Mouse (Mus musculus) forelimb bud, embryonic 11.5 days (tissue): ENCODE results near the gene Rnf152.

Experiments used
- DNase-seq: peaks from one replicate; pipeline ENCODE4 v3.0.0-alpha.2; 2012; ENCODE audit warnings: low read depth, low spot score

Gene Rnf152

GRCm38 (mm10) chr1:105312601-105312901, 44.0 kb downstream of the Rnf152 start:
- DNase-seq: no peak

- peak; percentile 13 for DNase-seq
Measured at GRCm38 (mm10) chr1:105311899-105312600, 44.5 kb downstream of the Rnf152 start.

- DNase-seq: no peak
Measured at GRCm38 (mm10) chr1:105302164-105302563, 54.3 kb downstream of the Rnf152 start.

- DNase-seq: no peak
Measured at GRCm38 (mm10) chr1:105301764-105302163, 54.7 kb downstream of the Rnf152 start.

- no peak for DNase-seq
Measured at GRCm38 (mm10) chr1:105291859-105292258, 64.7 kb downstream of the Rnf152 start.

- DNase-seq: no peak
Measured at GRCm38 (mm10) chr1:105287536-105287935, 69.0 kb downstream of the Rnf152 start.

- no peak for DNase-seq
Measured at GRCm38 (mm10) chr1:105286906-105287305, 69.6 kb downstream of the Rnf152 start.

- DNase-seq: no peak
Measured at GRCm38 (mm10) chr1:105285001-105285400, 71.5 kb downstream of the Rnf152 start.

GRCm38 (mm10) chr1:105284116-105284515, 72.4 kb downstream of the Rnf152 start:
- no peak for DNase-seq

GRCm38 (mm10) chr1:105281277-105281676, 75.2 kb downstream of the Rnf152 start:
- no peak for DNase-seq

- DNase-seq: no peak
Measured at GRCm38 (mm10) chr1:105280160-105280559, 76.3 kb downstream of the Rnf152 start.

GRCm38 (mm10) chr1:105274500-105275194, 81.9 kb downstream of the Rnf152 start:
- no peak for DNase-seq

GRCm38 (mm10) chr1:105271104-105271503, 85.4 kb downstream of the Rnf152 start:
- DNase-seq: no peak

- peak; percentile 9 for DNase-seq
Measured at GRCm38 (mm10) chr1:105263283-105264033, 93.1 kb downstream of the Rnf152 start.

- DNase-seq: no peak
Measured at GRCm38 (mm10) chr1:105260200-105260599, 96.3 kb downstream of the Rnf152 start.

GRCm38 (mm10) chr1:105257199-105257598, 99.3 kb downstream of the Rnf152 start:
- DNase-seq: no peak

GRCm38 (mm10) chr1:105249190-105249589, 107.3 kb downstream of the Rnf152 start:
- no peak for DNase-seq

GRCm38 (mm10) chr1:105246651-105247050, 109.9 kb downstream of the Rnf152 start:
- no peak for DNase-seq

- no peak for DNase-seq
Measured at GRCm38 (mm10) chr1:105246075-105246574, 110.4 kb downstream of the Rnf152 start.

GRCm38 (mm10) chr1:105243359-105244142, 113.0 kb downstream of the Rnf152 start:
- DNase-seq: no peak

- no peak for DNase-seq
Measured at GRCm38 (mm10) chr1:105240185-105240584, 116.3 kb downstream of the Rnf152 start.
